Mouse (Mus musculus) olfactory bulb, adult 2 months (tissue): ENCODE data around the gene Mef2b. TPM values are rescaled to one million over a fixed set of nuclear protein-coding genes. Genes with fewer than 3 reads are reported as not detected.
A peak's percentile ranks its signal among the peaks of the same experiment; 100 is the strongest.

Experiments
- H3K27ac ChIP-seq: fragments of 200-500 bp; 2 replicates; pipeline ENCODE4 v1.5.1; 2012; ENCODE audit warnings: low read depth, low read length; ENCODE audit not compliant: insufficient read depth
- H3K4me1 ChIP-seq: fragments of 200-500 bp; 2 replicates; pipeline ENCODE4 v1.6.1; 2012; ENCODE audit warnings: low read length; ENCODE audit not compliant: control insufficient read depth, insufficient read depth
- H3K4me3 ChIP-seq: fragments of 200-500 bp; 2 replicates; pipeline ENCODE4 v1.5.1; 2012; ENCODE audit warnings: mild to moderate bottlenecking, low read depth, low read length, moderate library complexity; ENCODE audit not compliant: insufficient read depth
- CTCF ChIP-seq: fragments of 200-500 bp; IDR thresholded peaks from 2 replicates; pipeline ENCODE4 v1.5.1; 2012; ENCODE audit warnings: low read depth, mild to moderate bottlenecking, low read length, moderate library complexity; ENCODE audit not compliant: insufficient read depth
- POLR2A ChIP-seq: fragments of 200-500 bp; IDR thresholded peaks from 2 replicates; pipeline ENCODE4 v1.6.1; 2012; ENCODE audit warnings: mild to moderate bottlenecking, low read depth, low read length, moderate library complexity; ENCODE audit not compliant: insufficient read depth
- WGBS: fragments of 180-500 bp; shearing (Covaris S2); methylation state at CpG from one replicate; pipeline ENCODE4 v1.1.7; 2018; 5-methylcytosine and 5-hydroxymethylcytosine counted together
- polyA plus RNA-seq: library from polyadenylated mRNA; stranded (reverse); fragments of >200 nt; gene quantifications from 2 replicates; pipeline ENCODE4 v1.2.4, GENCODE M21; 2012; ENCODE audit warnings: low replicate concordance; ENCODE audit not compliant: missing spikeins, insufficient read depth, insufficient read length

Gene Mef2b
- polyA plus RNA-seq, 1 experiment, result not detected

GRCm38 (mm10) chr8:70216566-70216965 lies 77.1 kb downstream of the Mef2b start:
- Histone ChIP-seq H3K27ac (0 out of 2 replicates have a peak overlapping the region, but pooled peaks have one; percentile 27), H3K4me1 (peaks cover 9% of the 10 kb centered on the region), H3K4me3 (no peak overlapping the region)
- no peak for TF ChIP-seq CTCF
- no peak for TF ChIP-seq POLR2A
- 31% methylated on average over 1 of the region's 1 CpGs for WGBS

Other genes starting within 250 kb of the Mef2b start
- not detected in 2 replicates for gene Tssk6, start 237.5 kb upstream of the Mef2b start, polyA plus RNA-seq
- gene Ndufa13, start 237.2 kb upstream of the Mef2b start, polyA plus RNA-seq, result not detected in 2 replicates
- not detected in 2 replicates for gene Yjefn3, start 237.0 kb upstream of the Mef2b start, polyA plus RNA-seq
- gene Gatad2a, start 143.3 kb upstream of the Mef2b start, polyA plus RNA-seq, result not detected in 2 replicates
- not detected in 2 replicates for gene Mau2, start 97.0 kb upstream of the Mef2b start, polyA plus RNA-seq
- gene Sugp1, start 96.9 kb upstream of the Mef2b start, polyA plus RNA-seq, result not detected in 2 replicates
- gene Tm6sf2, start 66.8 kb upstream of the Mef2b start, polyA plus RNA-seq, result not detected in 2 replicates
- not detected in 2 replicates for gene Hapln4, start 56.3 kb upstream of the Mef2b start, polyA plus RNA-seq
- 84.7 TPM in 1 of 2 replicates, not detected in the other for gene Ncan, start 18.8 kb upstream of the Mef2b start, polyA plus RNA-seq
- not detected in 2 replicates for gene Nr2c2ap, start 8.4 kb upstream of the Mef2b start, polyA plus RNA-seq
- gene Rfxank, start 557 bp upstream of the Mef2b start, polyA plus RNA-seq, result not detected in 2 replicates
- gene Borcs8, start 212 bp upstream of the Mef2b start, polyA plus RNA-seq, result not detected in 2 replicates
- not detected in 2 replicates for gene Tmem161a, start 32.6 kb downstream of the Mef2b start, polyA plus RNA-seq
- gene Slc25a42, start 72.6 kb downstream of the Mef2b start, polyA plus RNA-seq, result not detected in 2 replicates
- not detected in 2 replicates for gene Sugp2, start 94.5 kb downstream of the Mef2b start, polyA plus RNA-seq
- gene Armc6, start 94.8 kb downstream of the Mef2b start, polyA plus RNA-seq, result not detected in 2 replicates
- gene Homer3, start 143.1 kb downstream of the Mef2b start, polyA plus RNA-seq, result not detected in 2 replicates
- gene Ddx49, start 162.8 kb downstream of the Mef2b start, polyA plus RNA-seq, result not detected in 2 replicates
- not detected in 2 replicates for gene Cope, start 162.8 kb downstream of the Mef2b start, polyA plus RNA-seq
- gene Cers1, start 176.1 kb downstream of the Mef2b start, polyA plus RNA-seq, result not detected in 2 replicates
- gene Gdf1, start 190.1 kb downstream of the Mef2b start, polyA plus RNA-seq, result not detected in 2 replicates
- not detected in 2 replicates for gene Upf1, start 213.6 kb downstream of the Mef2b start, polyA plus RNA-seq
- not detected in 2 replicates for gene Comp, start 233.8 kb downstream of the Mef2b start, polyA plus RNA-seq